Mouse (Mus musculus): ENCODE data around the gene Gid4. TPM values are rescaled to one million over a fixed set of nuclear protein-coding genes. Genes with fewer than 3 reads are reported as not detected.

Gene Gid4
- total RNA-seq, 2 experiments from 2014 or later, result 52.6 to 52.7 TPM

GRCm38 (mm10) chr11:60475668-60476362 lies 58.9 kb downstream of the Gid4 start:
- no peak for DNase-seq (ENCODE audit: extremely low spot score in 1 of 2, low spot score in 2 of 2)
- intact Hi-C loops (cut with DNase I), result no loop called here
- TF ChIP-seq CTCF (IDR thresholded peaks at IDR 0.05), result no peak
- Histone ChIP-seq H3K4me3 (no peak overlapping the region), H3K27ac (no peak overlapping the region)

GRCm38 (mm10) chr11:60478121-60478520 lies 61.2 kb downstream of the Gid4 start:
- DNase-seq (ENCODE audit: extremely low spot score in 1 of 2, low spot score in 2 of 2), result no peak
- no peak overlapping the region for H3K27ac ChIP-seq
- no peak overlapping the region for H3K4me3 ChIP-seq
- TF ChIP-seq CTCF (IDR thresholded peaks at IDR 0.05), result no peak
- intact Hi-C loops (cut with DNase I), result no loop called here

- no peak for DNase-seq (ENCODE audit: extremely low spot score in 1 of 2, low spot score in 2 of 2)
- Histone ChIP-seq H3K27ac (no peak overlapping the region), H3K4me3 (no peak overlapping the region)
- intact Hi-C loops (cut with DNase I), result no loop called here
- no peak for TF ChIP-seq CTCF (IDR thresholded peaks at IDR 0.05)
Measured at GRCm38 (mm10) chr11:60486267-60486666, 69.3 kb downstream of the Gid4 start.

- TF ChIP-seq CTCF (IDR thresholded peaks at IDR 0.05), result no peak
- no peak for DNase-seq (ENCODE audit: extremely low spot score in 1 of 2, low spot score in 2 of 2)
- no peak overlapping the region for H3K4me3 ChIP-seq
- H3K27ac ChIP-seq, result no peak overlapping the region
- intact Hi-C loops (cut with DNase I), result no loop called here
Measured at GRCm38 (mm10) chr11:60492726-60493125, 75.8 kb downstream of the Gid4 start.

GRCm38 (mm10) chr11:60495692-60496091 lies 78.7 kb downstream of the Gid4 start:
- intact Hi-C loops (cut with DNase I), result no loop called here
- Histone ChIP-seq H3K4me3 (no peak overlapping the region), H3K27ac (no peak overlapping the region)
- TF ChIP-seq CTCF (IDR thresholded peaks at IDR 0.05), result no peak; the same call in 1 of the 2 replicates
- no peak for DNase-seq (ENCODE audit: extremely low spot score in 1 of 2, low spot score in 2 of 2)

Other genes with a start within 250 kb of the Gid4 start
- gene Srebf1, start 194.6 kb upstream of the Gid4 start, total RNA-seq (2021), result 10 to 100 TPM; 50.1 to 66.1 TPM
- 100 to 1,000 TPM; 216 to 221 TPM for gene Tom1l2, start 64.2 kb upstream of the Gid4 start, total RNA-seq (2021)
- 10 to 100 TPM; 11.7 to 12.5 TPM for gene Drc3, start 63.8 kb upstream of the Gid4 start, total RNA-seq (2021)
- 10 to 100 TPM; 24.6 to 32.7 TPM for gene Atpaf2, start 1.3 kb downstream of the Gid4 start, total RNA-seq (2021)
- gene Drg2, start 37.4 kb downstream of the Gid4 start, total RNA-seq (2021), result 10 to 100 TPM; 71.7 to 73.3 TPM
- gene Myo15, start 52.2 kb downstream of the Gid4 start, total RNA-seq (2021), result under 1 TPM; 0.11 to 0.19 TPM
- 10 to 100 TPM; 56.2 to 58.2 TPM for gene Alkbh5, start 119.2 kb downstream of the Gid4 start, total RNA-seq (2021)

Data from left cerebral cortex, adult 2 months (tissue).